Mouse (Mus musculus) hindbrain, embryonic 10.5 days (tissue): ENCODE data around the gene Kif3a. TPM values are rescaled to one million over a fixed set of nuclear protein-coding genes. Genes with fewer than 3 reads are reported as not detected.
A peak's percentile ranks its signal among the peaks of the same experiment; 100 is the strongest.
"Not testable (repeated sequence)": the region's sequence is repeated elsewhere in the genome, so short reads cannot be mapped to it uniquely, and the experiment has no call there.

Source experiments
- DNase-seq: peaks from one replicate; pipeline ENCODE4 v3.0.0-alpha.2; 2017; ENCODE audit warnings: low spot score
- H3K27ac ChIP-seq: fragments of 300-500 bp; sonication (generic); 2 replicates; pipeline ENCODE4 v1.5.1; 2016; ENCODE audit warnings: mild to moderate bottlenecking, moderate library complexity
- H3K27me3 ChIP-seq: fragments of 300-500 bp; sonication (generic); 2 replicates; pipeline ENCODE4 v1.6.1; 2016; ENCODE audit warnings: mild to moderate bottlenecking; ENCODE audit not compliant: poor library complexity, insufficient read depth, severe bottlenecking
- H3K36me3 ChIP-seq: fragments of 300-500 bp; sonication (generic); 2 replicates; pipeline ENCODE4 v1.6.1; 2016; ENCODE audit warnings: mild to moderate bottlenecking, moderate library complexity
- H3K4me1 ChIP-seq: fragments of 300-500 bp; sonication (generic); replicated peaks from 2 replicates; pipeline ENCODE4 v1.6.1; 2016; ENCODE audit warnings: mild to moderate bottlenecking
- H3K4me3 ChIP-seq: fragments of 300-500 bp; sonication (generic); 2 replicates; pipeline ENCODE4 v1.5.1; 2016; ENCODE audit warnings: mild to moderate bottlenecking, moderate library complexity
- H3K9me3 ChIP-seq: fragments of 300-500 bp; sonication (generic); 2 replicates; pipeline ENCODE4 v1.6.1; 2016; ENCODE audit warnings: mild to moderate bottlenecking, moderate library complexity
- WGBS: fragments of 180-500 bp; shearing (Covaris S2); methylation state at CpG from one replicate; pipeline ENCODE4 v1.1.7; 2016; 5-methylcytosine and 5-hydroxymethylcytosine counted together
- polyA plus RNA-seq: library from polyadenylated mRNA; unstranded; fragments of >200 nt; fragmentation: Nextera tagmentation; extraction: Ambion mirVana; gene quantifications from 2 replicates; pipeline ENCODE4 v1.2.1, GENCODE M21; 2016

Kif3a gene
- polyA plus RNA-seq, 1 experiment from 2014 or later, result 67.8 TPM

- 0 out of 2 replicates have a peak, but pooled peaks cover 6% of the 10 kb centered on the region for H3K4me1 ChIP-seq
- H3K27ac ChIP-seq, result no peak overlapping the region
- H3K27me3 ChIP-seq, result no peaks in the 10 kb centered on the region
- DNase-seq, result no peak
- no peak overlapping the region for H3K4me3 ChIP-seq
- WGBS, result 86% methylated on average over 1 of the region's 1 CpGs
- H3K36me3 ChIP-seq, result no peaks in the 10 kb centered on the region
- H3K9me3 ChIP-seq, result peaks cover 6% of the 10 kb centered on the region; the same call in 1 of the 2 replicates
These were observed 16.5 kb upstream of the Kif3a start for GRCm38 (mm10) chr11:53550714-53551113.

- no peak overlapping the region for H3K4me3 ChIP-seq
- peaks cover 6% of the 10 kb centered on the region; the same call in 1 of the 2 replicates for H3K9me3 ChIP-seq
- no peaks in the 10 kb centered on the region for H3K36me3 ChIP-seq
- WGBS, result 76% methylated on average over 12 of the region's 12 CpGs
- H3K4me1 ChIP-seq, result no peaks in the 10 kb centered on the region
- H3K27ac ChIP-seq, result no peak overlapping the region
- no peaks in the 10 kb centered on the region for H3K27me3 ChIP-seq
- no peak for DNase-seq
These were observed 15.4 kb upstream of the Kif3a start for GRCm38 (mm10) chr11:53551754-53552153.

- H3K9me3 ChIP-seq, DNase-seq, H3K36me3 ChIP-seq, H3K27me3 ChIP-seq, H3K4me3 ChIP-seq, H3K27ac ChIP-seq, H3K4me1 ChIP-seq: not testable (repeated sequence)
- 95% methylated on average over 14 of the region's 20 CpGs for WGBS
These were observed 10.7 kb upstream of the Kif3a start for GRCm38 (mm10) chr11:53556529-53556928.

- WGBS, result 90% methylated on average over 2 of the region's 3 CpGs
- H3K36me3 ChIP-seq, H3K9me3 ChIP-seq, H3K27me3 ChIP-seq, H3K27ac ChIP-seq, DNase-seq, H3K4me1 ChIP-seq, H3K4me3 ChIP-seq: not testable (repeated sequence)
These were observed 9.2 kb upstream of the Kif3a start for GRCm38 (mm10) chr11:53557992-53558391.

- WGBS, result 73% methylated on average over 2 of the region's 3 CpGs
- not testable (repeated sequence) for H3K4me3 ChIP-seq, H3K36me3 ChIP-seq, H3K4me1 ChIP-seq, H3K9me3 ChIP-seq, H3K27me3 ChIP-seq, DNase-seq, H3K27ac ChIP-seq
These were observed 7.2 kb upstream of the Kif3a start for GRCm38 (mm10) chr11:53559980-53560379.

- Histone ChIP-seq H3K9me3 (peaks cover 6% of the 10 kb centered on the region), H3K27ac (no peak overlapping the region), H3K36me3 (no peaks in the 10 kb centered on the region), H3K4me1 (peaks cover 5% of the 10 kb centered on the region), H3K27me3 (no peaks in the 10 kb centered on the region), H3K4me3 (no peak overlapping the region)
- WGBS, result 84% methylated on average over 2 of the region's 2 CpGs
- no peak for DNase-seq
These were observed 5.2 kb upstream of the Kif3a start for GRCm38 (mm10) chr11:53561986-53562385.

GRCm38 (mm10) chr11:53566646-53567045 is 533 bp upstream of the Kif3a start:
- Histone ChIP-seq H3K9me3 (peaks cover 6% of the 10 kb centered on the region), H3K27ac (0 out of 2 replicates have a peak overlapping the region, but pooled peaks have one; percentile 94), H3K36me3 (peaks cover 12% of the 10 kb centered on the region), H3K4me3 (peak overlapping the region; percentile 92), H3K27me3 (no peaks in the 10 kb centered on the region), H3K4me1 (peaks cover 16% of the 10 kb centered on the region)
- DNase-seq, result no peak
- 90% methylated on average over 4 of the region's 4 CpGs for WGBS

GRCm38 (mm10) chr11:53580562-53580961 is 13.4 kb downstream of the Kif3a start:
- no peak for DNase-seq
- no peak overlapping the region for H3K27ac ChIP-seq
- no peaks in the 10 kb centered on the region for H3K27me3 ChIP-seq
- no peaks in the 10 kb centered on the region for H3K4me1 ChIP-seq
- 92% methylated on average over 3 of the region's 3 CpGs for WGBS
- H3K9me3 ChIP-seq, result no peaks in the 10 kb centered on the region
- H3K36me3 ChIP-seq, result peaks cover 76% of the 10 kb centered on the region
- no peak overlapping the region for H3K4me3 ChIP-seq

GRCm38 (mm10) chr11:53583151-53583550 is 16.0 kb downstream of the Kif3a start:
- WGBS, result 77% methylated on average over 10 of the region's 10 CpGs
- H3K36me3 ChIP-seq, result peaks cover 88% of the 10 kb centered on the region
- DNase-seq, result no peak

GRCm38 (mm10) chr11:53584849-53585248 is 17.7 kb downstream of the Kif3a start:
- peak; percentile 16 for DNase-seq
- Histone ChIP-seq H3K36me3 (peaks cover 91% of the 10 kb centered on the region), H3K4me3 (no peak overlapping the region), H3K4me1 (no peaks in the 10 kb centered on the region), H3K27ac (no peak overlapping the region), H3K27me3 (no peaks in the 10 kb centered on the region), H3K9me3 (no peaks in the 10 kb centered on the region)
- 73% methylated on average over 3 of the region's 3 CpGs for WGBS

More at GRCm38 (mm10) chr11:53583151-53583550, 16.0 kb downstream of the Kif3a start:
- Histone ChIP-seq H3K4me3 (no peak overlapping the region), H3K27me3 (no peaks in the 10 kb centered on the region), H3K9me3 (no peaks in the 10 kb centered on the region), H3K27ac (no peak overlapping the region), H3K4me1 (no peaks in the 10 kb centered on the region)

GRCm38 (mm10) chr11:53585510-53585909 is 18.3 kb downstream of the Kif3a start:
- WGBS, result 97% methylated on average over 6 of the region's 6 CpGs
- no peak overlapping the region for H3K4me3 ChIP-seq
- H3K4me1 ChIP-seq, result no peaks in the 10 kb centered on the region
- H3K36me3 ChIP-seq, result peaks cover 88% of the 10 kb centered on the region
- no peaks in the 10 kb centered on the region for H3K9me3 ChIP-seq
- H3K27me3 ChIP-seq, result no peaks in the 10 kb centered on the region
- no peak for DNase-seq
- H3K27ac ChIP-seq, result no peak overlapping the region

GRCm38 (mm10) chr11:53588279-53588678 is 21.1 kb downstream of the Kif3a start:
- no peaks in the 10 kb centered on the region for H3K9me3 ChIP-seq
- H3K4me1 ChIP-seq, result no peaks in the 10 kb centered on the region
- no peak overlapping the region for H3K4me3 ChIP-seq
- H3K36me3 ChIP-seq, result peaks cover 87% of the 10 kb centered on the region
- no peak for DNase-seq
- no peak overlapping the region for H3K27ac ChIP-seq
- WGBS, result 83% methylated on average over 8 of the region's 8 CpGs
- no peaks in the 10 kb centered on the region for H3K27me3 ChIP-seq

GRCm38 (mm10) chr11:53590368-53590768 is 23.2 kb downstream of the Kif3a start:
- Histone ChIP-seq H3K4me3 (no peak overlapping the region), H3K27ac (no peak overlapping the region), H3K27me3 (no peaks in the 10 kb centered on the region), H3K36me3 (peaks cover 89% of the 10 kb centered on the region), H3K9me3 (no peaks in the 10 kb centered on the region), H3K4me1 (no peaks in the 10 kb centered on the region)
- 40% methylated on average over 15 of the region's 15 CpGs for WGBS
- DNase-seq, result peak; percentile 57

- Histone ChIP-seq H3K27ac (no peak overlapping the region), H3K27me3 (no peaks in the 10 kb centered on the region), H3K9me3 (no peaks in the 10 kb centered on the region), H3K36me3 (peaks cover 87% of the 10 kb centered on the region), H3K4me1 (no peaks in the 10 kb centered on the region), H3K4me3 (no peak overlapping the region)
- 91% methylated on average over 5 of the region's 5 CpGs for WGBS
- no peak for DNase-seq
These were observed 23.9 kb downstream of the Kif3a start for GRCm38 (mm10) chr11:53591116-53591515.
